Mouse (Mus musculus): ENCODE data around the gene Spsb2. TPM values are rescaled to one million over a fixed set of nuclear protein-coding genes. Genes with fewer than 3 reads are reported as not detected.

The Spsb2 gene
- polyA plus RNA-seq (2021; fragmentation: Nextera tagmentation) = 5.4 and 5.5 TPM in 2 replicates
- long read RNA-seq, experiment 1, partial matches to known transcripts = 1 of 7 reads
- long read RNA-seq, experiment 1, other reads (novel, unspliced or antisense) = 3 of 7 reads
- long read RNA-seq, experiment 2, partial matches to known transcripts = 0 of 6 reads
- long read RNA-seq, experiment 2, other reads (novel, unspliced or antisense) = 2 of 6 reads

DNA sequence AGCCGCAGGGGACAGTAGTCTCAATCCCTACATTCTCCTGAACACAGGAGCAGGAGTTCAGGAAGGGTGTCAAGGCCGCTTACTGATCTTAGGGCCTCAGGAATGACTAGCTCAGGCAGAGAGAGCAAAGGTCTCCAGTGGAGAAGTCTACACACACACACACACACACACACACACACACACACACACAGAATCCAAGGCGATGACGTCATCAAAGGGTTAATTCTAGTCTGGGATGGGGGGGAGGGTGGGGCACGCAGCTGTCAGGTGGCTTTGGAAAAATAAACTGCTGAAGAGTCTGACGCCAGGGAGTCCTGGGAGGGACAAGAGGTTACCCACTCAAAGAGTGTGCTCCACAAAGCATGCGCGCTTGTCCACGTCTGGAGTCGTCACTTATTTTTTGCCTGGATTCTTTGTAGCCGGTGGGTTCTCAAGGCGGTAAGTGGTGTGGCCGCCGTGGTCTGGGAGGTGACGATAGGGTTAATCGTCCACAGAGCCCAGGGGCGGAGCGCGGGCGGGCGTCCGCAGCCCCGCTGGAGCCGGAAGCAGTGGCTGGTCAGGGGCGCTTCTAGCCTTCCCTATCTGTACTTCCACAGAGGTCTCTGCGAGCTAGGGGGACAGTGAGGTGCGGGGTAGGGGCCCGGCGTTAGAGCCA is at the start of gene Spsb2:
Spsb2 (plus strand) TSS at position 304 of the 655 bp plus-strand sequence.

GRCm38 (mm10) chr6:124769101-124769765 is 39.2 kb upstream of the Spsb2 start, which contains the start of gene Eno2:
Eno2 (minus strand) TSS chr6:124769673.

DNA sequence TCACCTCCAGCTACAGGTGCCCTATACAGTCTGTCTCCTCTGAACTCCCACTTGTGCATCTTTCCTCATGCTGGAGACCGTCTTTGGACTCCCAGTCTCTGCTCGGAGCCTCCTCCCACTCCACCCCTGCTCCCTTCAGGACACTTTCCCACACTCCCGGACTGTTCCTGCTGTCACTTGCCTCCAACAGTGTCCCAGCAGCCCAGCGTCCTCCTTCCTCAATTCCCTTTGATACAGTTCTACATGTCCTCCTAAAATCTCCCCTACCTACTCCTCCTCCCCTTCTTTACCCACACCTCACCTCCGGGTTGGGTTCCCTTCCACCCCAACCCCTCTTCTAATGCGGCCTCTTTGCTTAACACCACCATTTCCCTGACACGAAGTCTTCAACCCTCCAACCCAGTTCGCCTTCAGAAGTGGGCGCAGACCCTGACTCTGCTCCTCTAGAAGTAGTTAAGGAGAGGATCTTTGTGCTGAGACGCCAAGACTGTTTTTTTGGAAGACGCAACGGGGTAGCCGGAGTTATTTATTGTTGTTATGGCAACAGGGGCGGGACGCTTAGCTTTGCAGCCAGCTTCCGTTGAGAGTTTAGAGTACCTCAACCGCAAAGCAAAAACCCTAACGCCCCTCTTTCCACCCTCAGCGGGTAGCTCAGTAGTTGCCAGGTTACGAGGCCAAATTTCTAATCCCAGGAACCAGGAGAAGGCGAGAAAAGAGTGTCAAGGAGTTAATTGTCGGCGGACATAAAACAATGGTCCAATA is 29.1 kb upstream of the Spsb2 start, which contains the start of gene Lrrc23:
Lrrc23 (minus strand) TSS at position 506 of the 762 bp plus-strand sequence.

GRCm38 (mm10) chr6:124813933-124814332 is 5.5 kb downstream of the Spsb2 start, which contains the start of gene Tpi1:
Tpi1 (minus strand) TSS chr6:124814296.

GRCm38 (mm10) chr6:124828868-124829798 is 20.7 kb downstream of the Spsb2 start, which contains the start of the genes Usp5 and Cdca3:
Usp5 (minus strand) TSS chr6:124829484.
Cdca3 (plus strand) TSS chr6:124829547.

DNA sequence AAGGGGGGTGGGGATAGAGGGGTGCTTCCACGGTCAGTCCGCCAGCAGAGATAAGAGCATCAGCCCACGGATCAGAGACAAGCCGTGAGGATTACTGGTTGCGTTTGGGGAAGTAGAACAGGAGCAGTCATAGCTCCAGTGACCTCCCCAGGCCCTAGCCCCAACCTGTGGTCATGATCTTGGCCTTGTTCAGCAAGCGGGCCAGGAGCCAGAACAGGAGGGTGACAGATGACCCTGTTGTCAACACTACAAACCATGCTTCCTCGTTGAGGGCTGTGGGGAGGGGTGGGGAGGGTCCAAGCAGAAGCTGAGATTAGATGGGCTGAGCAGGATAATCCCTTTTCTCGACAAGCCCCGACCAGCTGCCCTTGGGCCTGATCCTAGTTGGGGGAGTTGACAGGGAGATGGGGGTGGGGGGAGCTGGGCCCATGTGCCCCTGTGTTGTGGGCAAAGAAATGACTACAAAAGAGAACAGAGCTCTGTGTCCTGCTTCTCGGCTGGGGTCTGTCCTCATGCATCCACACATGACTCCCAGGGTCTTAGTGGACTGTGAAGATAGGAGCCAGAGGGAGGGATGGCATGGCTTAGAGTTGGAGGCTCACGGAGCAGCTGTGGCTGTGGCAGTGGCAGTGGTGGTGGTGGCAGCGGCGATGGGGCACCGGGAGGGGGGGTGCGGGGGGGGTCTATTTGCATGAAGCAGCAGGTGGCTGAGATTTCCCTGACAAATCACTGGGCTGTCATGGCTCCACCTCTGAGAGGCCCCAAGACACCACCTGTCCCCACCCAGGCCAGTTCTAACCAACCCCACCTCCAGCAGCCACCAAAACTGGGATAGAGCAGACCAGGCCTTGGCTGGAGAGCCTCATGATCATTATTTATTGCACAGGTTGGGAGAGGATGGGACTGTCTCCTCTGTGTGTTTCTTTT is 32.0 kb downstream of the Spsb2 start, which contains the start of gene Gnb3:
Gnb3 (minus strand) TSS at position 35 of the 927 bp plus-strand sequence.

GRCm38 (mm10) chr6:124856916-124857839 is 48.7 kb downstream of the Spsb2 start, which contains the start of gene P3h3:
P3h3 (minus strand) TSS chr6:124857752.

Other genes starting within 250 kb of the Spsb2 start
- not detected in 2 replicates for gene C1rb, start 238.4 kb upstream of the Spsb2 start, polyA plus RNA-seq (2021; fragmentation: Nextera tagmentation)
- gene C1s2, start 172.6 kb upstream of the Spsb2 start, polyA plus RNA-seq (2021; fragmentation: Nextera tagmentation) = 0.05 TPM in 1 of 2 replicates, not detected in the other
- gene Lpcat3, start 145.6 kb upstream of the Spsb2 start, polyA plus RNA-seq (2021; fragmentation: Nextera tagmentation) = 20.8 and 21.3 TPM in 2 replicates
- gene Emg1, start 96.5 kb upstream of the Spsb2 start, polyA plus RNA-seq (2021; fragmentation: Nextera tagmentation) = 101 and 108 TPM in 2 replicates
- 140 and 157 TPM in 2 replicates for gene Phb2, start 96.3 kb upstream of the Spsb2 start, polyA plus RNA-seq (2021; fragmentation: Nextera tagmentation)
- 4.1 and 4.6 TPM in 2 replicates for gene Ptpn6, start 69.9 kb upstream of the Spsb2 start, polyA plus RNA-seq (2021; fragmentation: Nextera tagmentation)
- gene Grcc10, start 67.3 kb upstream of the Spsb2 start, polyA plus RNA-seq (2021; fragmentation: Nextera tagmentation) = 1,248 and 1,281 TPM in 2 replicates
- gene Gm45234, start 52.6 kb upstream of the Spsb2 start, polyA plus RNA-seq (2021; fragmentation: Nextera tagmentation) = 0.06 TPM in 1 of 2 replicates, not detected in the other
- gene Atn1, start 52.1 kb upstream of the Spsb2 start, polyA plus RNA-seq (2021; fragmentation: Nextera tagmentation) = 14.3 and 15.6 TPM in 2 replicates
- 599 and 862 TPM in 2 replicates for gene Eno2, start 39.0 kb upstream of the Spsb2 start, polyA plus RNA-seq (2021; fragmentation: Nextera tagmentation)
- gene Lrrc23, start 28.9 kb upstream of the Spsb2 start, polyA plus RNA-seq (2021; fragmentation: Nextera tagmentation) = 4.3 and 6.1 TPM in 2 replicates
- gene Tpi1, start 5.6 kb downstream of the Spsb2 start, polyA plus RNA-seq (2021; fragmentation: Nextera tagmentation) = 1,210 and 1,292 TPM in 2 replicates
- 98.8 and 105 TPM in 2 replicates for gene Usp5, start 20.8 kb downstream of the Spsb2 start, polyA plus RNA-seq (2021; fragmentation: Nextera tagmentation)
- 0.59 and 0.67 TPM in 2 replicates for gene Cdca3, start 20.9 kb downstream of the Spsb2 start, polyA plus RNA-seq (2021; fragmentation: Nextera tagmentation)
- 0.13 and 0.43 TPM in 2 replicates for gene Gnb3, start 31.6 kb downstream of the Spsb2 start, polyA plus RNA-seq (2021; fragmentation: Nextera tagmentation)
- gene P3h3, start 49.1 kb downstream of the Spsb2 start, polyA plus RNA-seq (2021; fragmentation: Nextera tagmentation) = 1.0 and 1.2 TPM in 2 replicates
- gene Gpr162, start 55.3 kb downstream of the Spsb2 start, polyA plus RNA-seq (2021; fragmentation: Nextera tagmentation) = 1.1 and 1.4 TPM in 2 replicates
- 0.34 and 0.68 TPM in 2 replicates for gene Cd4, start 79.6 kb downstream of the Spsb2 start, polyA plus RNA-seq (2021; fragmentation: Nextera tagmentation)
- gene Lag3, start 103.0 kb downstream of the Spsb2 start, polyA plus RNA-seq (2021; fragmentation: Nextera tagmentation) = 7.0 and 11.9 TPM in 2 replicates
- 294 and 362 TPM in 2 replicates for gene Ptms, start 111.4 kb downstream of the Spsb2 start, polyA plus RNA-seq (2021; fragmentation: Nextera tagmentation)
- 604 and 679 TPM in 2 replicates for gene Mlf2, start 122.7 kb downstream of the Spsb2 start, polyA plus RNA-seq (2021; fragmentation: Nextera tagmentation)
- 236 and 263 TPM in 2 replicates for gene Cops7a, start 156.9 kb downstream of the Spsb2 start, polyA plus RNA-seq (2021; fragmentation: Nextera tagmentation)
- 40.7 and 47.6 TPM in 2 replicates for gene Pianp, start 188.0 kb downstream of the Spsb2 start, polyA plus RNA-seq (2021; fragmentation: Nextera tagmentation)
- 7.6 and 8.3 TPM in 2 replicates for gene Zfp384, start 200.5 kb downstream of the Spsb2 start, polyA plus RNA-seq (2021; fragmentation: Nextera tagmentation)
- gene Ing4, start 231.1 kb downstream of the Spsb2 start, polyA plus RNA-seq (2021; fragmentation: Nextera tagmentation) = 54.3 and 56.6 TPM in 2 replicates
- 0.72 and 1.4 TPM in 2 replicates for gene Acrbp, start 241.0 kb downstream of the Spsb2 start, polyA plus RNA-seq (2021; fragmentation: Nextera tagmentation)